Mouse (Mus musculus) myocyte (in vitro differentiated cells): ENCODE results near the gene Mapk13.

Experiments
- CEBPB ChIP-seq: IDR thresholded peaks from 2 replicates; pipeline ENCODE4 v1.6.1; 2011; ENCODE audit warnings: mild to moderate bottlenecking, moderate library complexity; ENCODE audit not compliant: poor library complexity, insufficient read depth, severe bottlenecking
- POLR2A ChIP-seq: IDR thresholded peaks from one replicate; pipeline ENCODE4 v1.6.1; 2011; ENCODE audit warnings: low read depth, mild to moderate bottlenecking, control low read depth, moderate library complexity; ENCODE audit not compliant: insufficient read length
- POLR2AphosphoS2 ChIP-seq: IDR thresholded peaks from one replicate; pipeline ENCODE4 v1.6.1; 2011; ENCODE audit warnings: low read depth, control low read depth; ENCODE audit not compliant: insufficient read length

DNA sequence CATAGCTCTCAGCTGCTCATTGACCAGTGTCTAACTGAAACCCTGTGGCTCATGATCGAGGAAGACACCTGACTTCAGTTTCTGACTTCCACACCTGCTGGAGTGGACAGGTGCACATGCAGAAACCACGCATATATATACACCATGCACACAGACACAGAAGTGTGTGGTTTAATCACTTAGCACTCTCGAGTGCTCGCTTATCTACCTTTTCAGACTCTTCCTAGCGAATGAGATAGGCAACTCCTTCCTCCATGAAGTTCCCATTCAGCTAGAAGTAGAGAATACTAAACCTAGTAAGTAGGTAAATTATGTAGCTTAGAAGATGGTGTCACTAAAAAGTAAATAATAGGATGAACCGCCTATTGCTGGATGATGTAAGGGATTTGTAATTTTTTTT lies 35.9 kb downstream of the Mapk13 start:
- no peak for TF ChIP-seq POLR2A
- TF ChIP-seq POLR2AphosphoS2: no peak
- no peak for TF ChIP-seq CEBPB
